Mouse (Mus musculus) gastrocnemius, postnatal 36 days (tissue): ENCODE results near the gene Rex1bd. TPM values are rescaled to one million over a fixed set of nuclear protein-coding genes. Genes with fewer than 3 reads are reported as not detected.
A peak's percentile ranks its signal among the peaks of the same experiment; 100 is the strongest.

ENCODE experiments used
- DNase-seq, 2 experiments: peaks; one replicate each; pipeline ENCODE4 v3.0.0; 2022
- intact Hi-C: fragments of 180-260 bp; cut with DNase I; formaldehyde crosslinking; loops from one replicate; pipeline ENCODE4 v1.15.1; 2025
- total RNA-seq, 2 experiments: library from RNA; stranded (reverse); gene quantifications; 2 replicates each; pipeline ENCODE4 v1.2.3; 2021

The Rex1bd gene
- total RNA-seq, 2 experiments from 2014 or later: 126 to 128 TPM

GRCm38 (mm10) chr8:70461765-70462515 lies 44.6 kb downstream of the Rex1bd start:
- intact Hi-C loops: no loop called here
- DNase-seq: peak; percentile 48 to 52

GRCm38 (mm10) chr8:70460606-70461005 lies 45.9 kb downstream of the Rex1bd start:
- DNase-seq: no peak
- intact Hi-C loops: no loop called here

GRCm38 (mm10) chr8:70460199-70460598 lies 46.4 kb downstream of the Rex1bd start:
- intact Hi-C loops: no loop called here
- DNase-seq: no peak

GRCm38 (mm10) chr8:70459636-70460035 lies 46.9 kb downstream of the Rex1bd start:
- DNase-seq: no peak
- intact Hi-C loops: no loop called here

GRCm38 (mm10) chr8:70458462-70458861 lies 48.1 kb downstream of the Rex1bd start:
- intact Hi-C loops: loop anchor here (1.0 kb wide), 1 partner anchor 18 kb away; the partner anchor contains the start of gene Klhl26
- DNase-seq: no peak

- intact Hi-C loops: loop anchor here (1.0 kb wide), 1 partner anchor 18 kb away; the partner anchor contains the start of gene Klhl26
Observed at GRCm38 (mm10) chr8:70457882-70458281, 48.7 kb downstream of the Rex1bd start.

GRCm38 (mm10) chr8:70456996-70457395 lies 49.6 kb downstream of the Rex1bd start:
- DNase-seq: no peak
- intact Hi-C loops: no loop called here

More at GRCm38 (mm10) chr8:70457882-70458281, 48.7 kb downstream of the Rex1bd start:
- DNase-seq: no peak

Other genes starting within 250 kb of the Rex1bd start
- gene Homer3, start 223.9 kb downstream of the Rex1bd start, total RNA-seq: 1 to 10 TPM; 3.0 to 4.7 TPM
- 10 to 100 TPM; 28.8 to 33.0 TPM for gene Ddx49, start 204.3 kb downstream of the Rex1bd start, total RNA-seq
- 100 to 1,000 TPM; 115 TPM for gene Cope, start 204.2 kb downstream of the Rex1bd start, total RNA-seq
- 10 to 100 TPM; 14.1 to 19.1 TPM for gene Cers1, start 191.0 kb downstream of the Rex1bd start, total RNA-seq
- 1 to 10 TPM in 1 of 2 experiments, under 1 TPM in 1; 0.52 to 3.9 TPM for gene Gdf1, start 176.9 kb downstream of the Rex1bd start, total RNA-seq
- 10 to 100 TPM; 27.0 to 27.6 TPM for gene Upf1, start 153.5 kb downstream of the Rex1bd start, total RNA-seq
- gene Comp, start 133.2 kb downstream of the Rex1bd start, total RNA-seq: 1 to 10 TPM; 8.9 to 9.9 TPM
- 1 to 10 TPM; 5.3 to 7.5 TPM for gene Crtc1, start 67.2 kb downstream of the Rex1bd start, total RNA-seq
- 1 to 10 TPM; 6.8 to 7.5 TPM for gene Klhl26, start 29.8 kb downstream of the Rex1bd start, total RNA-seq
- not detected for gene Tmem59l, start 19.4 kb downstream of the Rex1bd start, total RNA-seq
- gene Crlf1, start 13.6 kb downstream of the Rex1bd start, total RNA-seq: 1 to 10 TPM; 3.4 to 3.8 TPM
- 100 to 1,000 TPM; 787 to 802 TPM for gene Uba52, start 4.0 kb upstream of the Rex1bd start, total RNA-seq
- 100 to 1,000 TPM in 1 of 2 experiments, 10 to 100 TPM in 1; 99.3 to 107 TPM for gene Fkbp8, start 21.0 kb upstream of the Rex1bd start, total RNA-seq
- 10 to 100 TPM; 67.7 to 74.7 TPM for gene Kxd1, start 21.2 kb upstream of the Rex1bd start, total RNA-seq
- gene Ell, start 32.7 kb upstream of the Rex1bd start, total RNA-seq: 10 to 100 TPM in 1 of 2 experiments, 1 to 10 TPM in 1; 9.6 to 10.5 TPM
- 1 to 10 TPM; 4.1 to 5.1 TPM for gene Isyna1, start 87.6 kb upstream of the Rex1bd start, total RNA-seq
- gene Ssbp4, start 102.1 kb upstream of the Rex1bd start, total RNA-seq: 10 to 100 TPM; 12.5 to 15.9 TPM
- under 1 TPM; 0.38 to 0.64 TPM for gene Lrrc25, start 109.4 kb upstream of the Rex1bd start, total RNA-seq
- under 1 TPM in 1 of 2 experiments, not detected in 1; 0.18 TPM for gene Gdf15, start 125.7 kb upstream of the Rex1bd start, total RNA-seq
- gene Pgpep1, start 153.6 kb upstream of the Rex1bd start, total RNA-seq: 10 to 100 TPM; 11.1 to 15.9 TPM
- gene Lsm4, start 166.5 kb upstream of the Rex1bd start, total RNA-seq: 10 to 100 TPM; 54.9 to 63.3 TPM
- gene Jund, start 192.2 kb upstream of the Rex1bd start, total RNA-seq: 10 to 100 TPM; 60.6 to 77.9 TPM
- gene Iqcn, start 196.7 kb upstream of the Rex1bd start, total RNA-seq: under 1 TPM in 1 of 2 experiments, not detected in 1; 0.05 TPM
- not detected for gene Gm3336, start 211.8 kb upstream of the Rex1bd start, total RNA-seq
- gene Pde4c, start 217.0 kb upstream of the Rex1bd start, total RNA-seq: 1 to 10 TPM; 1.9 to 2.1 TPM
- 10 to 100 TPM; 36.8 to 37.3 TPM for gene Rab3a, start 247.9 kb upstream of the Rex1bd start, total RNA-seq